In the genomic region with DNA sequence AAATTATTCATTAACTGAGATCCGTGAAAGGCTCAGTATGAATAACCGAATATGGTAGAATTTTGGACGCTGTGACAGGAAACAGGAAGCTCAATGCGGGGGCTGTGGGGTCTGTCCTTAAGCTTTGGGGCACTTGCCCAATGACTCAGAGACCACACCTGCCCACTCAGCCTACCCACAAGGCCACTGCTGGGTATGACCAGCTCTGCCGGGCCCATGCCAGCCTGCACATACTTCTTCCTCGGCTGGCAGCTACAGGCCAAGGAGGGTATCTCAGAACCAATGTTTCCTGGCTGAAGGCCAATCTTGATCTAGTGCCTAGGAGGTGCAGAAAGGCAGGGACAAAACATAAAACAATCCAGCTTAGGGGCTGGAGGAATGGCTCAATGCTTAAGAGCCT, we compare ENCODE assay signal across 9 mouse cellular contexts.
DNase-seq lines count a peak whose midpoint lies in the region; ATAC-seq lines count a peak whose summit lies in the region.
"Had no signal": no experiment of that assay in that cellular context is flagged by ENCODE, and none has a peak within 500 bp of the region (broad histone marks: within the 10 kb centered on the region; RNA-seq: fewer than 3 reads in every experiment).

No protein-coding gene starts in this region.

- peak; percentile 97 for DNase-seq in heart, adult 11 months
- DNase-seq in adrenal gland, postnatal 10 days, result peak; percentile 55
- peak; percentile 60 for DNase-seq in kidney, adult 18-20 months
- no peak for DNase-seq in thymus, postnatal 14 days

- ATAC-seq in heart, embryonic 12.5 days (ENCODE audit: insufficient number of reproducible peaks, low FRiP score), result no peak
- ATAC-seq in forebrain, embryonic 16.5 days, result no peak
- no peak for ATAC-seq in inflammation-experienced regulatory T-cells, adult 6 months

- H3K9ac ChIP-seq in heart, embryonic 12.5 days, result no peak overlapping the region
- no peak overlapping the region for H3K9ac ChIP-seq in forebrain, embryonic 16.5 days (replicated peaks; ENCODE audit: low read depth, low read length)

- H3K4me1 ChIP-seq in heart, embryonic 12.5 days (replicated peaks), result peaks cover 33% of the 10 kb centered on the region
- H3K4me1 ChIP-seq in megakaryocyte, embryonic 14.5 days, result peaks cover 28% of the 10 kb centered on the region
- H3K4me1 ChIP-seq in forebrain, embryonic 16.5 days (replicated peaks; ENCODE audit: control insufficient read depth, insufficient read depth, low read length), result peaks cover 14% of the 10 kb centered on the region

- 70% methylated on average over 6 of the region's 6 CpGs for WGBS in heart, embryonic 12.5 days
- WGBS in forebrain, embryonic 16.5 days, result 80% methylated on average over 6 of the region's 6 CpGs

- no peak overlapping the region for H3K4me3 ChIP-seq in heart, embryonic 12.5 days
- peak overlapping the region; percentile 78 for H3K4me3 ChIP-seq in megakaryocyte, embryonic 14.5 days (replicated peaks)
- H3K4me3 ChIP-seq in forebrain, embryonic 16.5 days (replicated peaks; ENCODE audit: low read length), result no peak overlapping the region

- no peak overlapping the region for H3K4me2 ChIP-seq in heart, embryonic 12.5 days
- H3K4me2 ChIP-seq in forebrain, embryonic 16.5 days (ENCODE audit: low read length), result no peak overlapping the region

- no peak overlapping the region for H3K27ac ChIP-seq in heart, embryonic 12.5 days (ENCODE audit: poor library complexity, severe bottlenecking)
- H3K27ac ChIP-seq in forebrain, embryonic 16.5 days (ENCODE audit: low read length), result no peak overlapping the region
- H3K27ac ChIP-seq: macrophage had no signal

- no peaks in the 10 kb centered on the region for H3K27me3 ChIP-seq in heart, embryonic 12.5 days (replicated peaks)
- peaks cover 76% of the 10 kb centered on the region for H3K27me3 ChIP-seq in megakaryocyte, embryonic 14.5 days (replicated peaks)
- no peaks in the 10 kb centered on the region for H3K27me3 ChIP-seq in forebrain, embryonic 16.5 days (replicated peaks; ENCODE audit: control insufficient read depth, insufficient read depth, low read length)

- H3K9me3 ChIP-seq in heart, embryonic 12.5 days (replicated peaks), result no peaks in the 10 kb centered on the region
- peaks cover 6% of the 10 kb centered on the region; the same call in 1 of the 2 replicates for H3K9me3 ChIP-seq in megakaryocyte, embryonic 14.5 days
- H3K9me3 ChIP-seq in forebrain, embryonic 16.5 days (ENCODE audit: control insufficient read depth, low read length), result no peaks in the 10 kb centered on the region

- H3K36me3 ChIP-seq in heart, embryonic 12.5 days, result no peaks in the 10 kb centered on the region
- H3K36me3 ChIP-seq in megakaryocyte, embryonic 14.5 days (replicated peaks; ENCODE audit: low read length), result no peaks in the 10 kb centered on the region
- no peaks in the 10 kb centered on the region for H3K36me3 ChIP-seq in forebrain, embryonic 16.5 days (ENCODE audit: control insufficient read depth, insufficient read depth)
